Mouse (Mus musculus) thymus, postnatal 4 days (tissue): ENCODE data around the gene Magi1.
"Not testable (repeated sequence)": the region's sequence is repeated elsewhere in the genome, so short reads cannot be mapped to it uniquely, and the experiment has no call there.

Source experiments
- DNase-seq: peaks from one replicate; pipeline ENCODE4 v3.0.0; 2021

The Magi1 gene

GRCm38 (mm10) chr6:93717826-93718375 lies 565.8 kb downstream of the Magi1 start:
- peak; percentile 20 for DNase-seq

- DNase-seq = peak; percentile 26
Measured at GRCm38 (mm10) chr6:93716686-93717625, 566.8 kb downstream of the Magi1 start.

GRCm38 (mm10) chr6:93715181-93716180 lies 568.2 kb downstream of the Magi1 start:
- DNase-seq = no peak

- DNase-seq = no peak
Measured at GRCm38 (mm10) chr6:93704350-93704749, 579.4 kb downstream of the Magi1 start.

- DNase-seq = no peak
Measured at GRCm38 (mm10) chr6:93699436-93699835, 584.3 kb downstream of the Magi1 start.

- no peak for DNase-seq
Measured at GRCm38 (mm10) chr6:93697956-93698355, 585.8 kb downstream of the Magi1 start.

GRCm38 (mm10) chr6:93678766-93679165 lies 605.0 kb downstream of the Magi1 start:
- DNase-seq = no peak

GRCm38 (mm10) chr6:93666731-93667130 lies 617.0 kb downstream of the Magi1 start:
- DNase-seq = no peak

GRCm38 (mm10) chr6:93665056-93665805 lies 618.5 kb downstream of the Magi1 start:
- no peak for DNase-seq

GRCm38 (mm10) chr6:93661139-93661538 lies 622.6 kb downstream of the Magi1 start:
- no peak for DNase-seq

- no peak for DNase-seq
Measured at GRCm38 (mm10) chr6:93659534-93659933, 624.2 kb downstream of the Magi1 start.

GRCm38 (mm10) chr6:93657187-93657974 lies 626.3 kb downstream of the Magi1 start:
- peak; percentile 76 for DNase-seq

- DNase-seq = no peak
Measured at GRCm38 (mm10) chr6:93648581-93649230, 635.0 kb downstream of the Magi1 start.

GRCm38 (mm10) chr6:93629735-93630291 lies 653.9 kb downstream of the Magi1 start:
- DNase-seq = not testable (repeated sequence)

GRCm38 (mm10) chr6:93627200-93627599 lies 656.5 kb downstream of the Magi1 start:
- no peak for DNase-seq
